Mouse (Mus musculus) heart, adult 10 weeks (tissue): ENCODE measurements around the gene Unc93a2. TPM values are rescaled to one million over a fixed set of nuclear protein-coding genes. Genes with fewer than 3 reads are reported as not detected.

ENCODE experiments used
- polyA plus RNA-seq: library from polyadenylated mRNA; stranded (reverse); fragments of 350-450 nt; fragmentation: Illumina TruSeq; extraction: RNeasy Lipid Tissue Mini Kit (QIAGEN cat#74804); gene quantifications from one replicate; pipeline ENCODE4 v1.2.3, GENCODE M21; 2014; ENCODE audit warnings: low read depth, low replicate concordance

Unc93a2 gene
- not detected for polyA plus RNA-seq

DNA sequence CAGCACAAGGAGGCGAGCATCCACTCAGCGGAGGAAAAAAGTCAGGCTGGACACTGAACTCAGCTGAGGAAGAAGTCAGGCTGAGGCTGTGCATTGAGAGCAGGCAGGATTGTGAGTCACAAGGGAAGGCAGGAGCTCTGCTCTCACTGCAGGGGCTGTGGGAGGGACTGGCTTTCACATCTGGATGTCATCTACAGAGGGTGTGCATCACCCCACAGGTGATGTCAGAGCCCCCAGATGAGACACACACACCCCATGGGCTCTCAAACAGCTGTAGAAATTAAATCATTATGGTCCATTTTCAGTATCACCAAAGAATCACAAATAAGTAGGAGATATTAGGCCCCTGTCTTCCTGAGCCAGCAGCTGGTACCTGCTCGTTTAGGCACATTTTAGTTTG, at the start of gene Unc93a2:
TSS of gene Unc93a2 (minus strand) at position 101 of the 400 bp plus-strand sequence.

DNA sequence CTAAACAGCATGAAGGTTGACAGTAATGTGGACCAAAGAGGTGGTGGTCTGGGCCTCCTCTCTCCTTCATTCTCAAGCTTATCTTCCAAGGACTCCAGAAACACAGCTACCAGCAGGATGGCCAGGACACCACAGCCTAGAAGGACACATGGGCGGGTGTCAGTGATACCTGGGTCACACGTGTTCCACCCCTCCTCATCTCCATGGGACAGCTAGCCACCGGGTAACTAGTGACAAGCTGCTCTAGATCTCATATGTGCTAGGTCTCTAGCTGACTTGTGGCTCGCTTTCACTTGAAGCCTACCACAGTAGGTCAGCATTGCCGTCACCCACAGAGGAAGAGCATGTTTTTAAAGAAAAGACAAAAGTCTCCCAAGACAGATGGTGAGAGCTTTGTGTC, 13.4 kb downstream of the Unc93a2 start, which contains the start of gene Gm49630:
TSS of gene Gm49630 (minus strand) at position 101 of the 400 bp plus-strand sequence.

DNA sequence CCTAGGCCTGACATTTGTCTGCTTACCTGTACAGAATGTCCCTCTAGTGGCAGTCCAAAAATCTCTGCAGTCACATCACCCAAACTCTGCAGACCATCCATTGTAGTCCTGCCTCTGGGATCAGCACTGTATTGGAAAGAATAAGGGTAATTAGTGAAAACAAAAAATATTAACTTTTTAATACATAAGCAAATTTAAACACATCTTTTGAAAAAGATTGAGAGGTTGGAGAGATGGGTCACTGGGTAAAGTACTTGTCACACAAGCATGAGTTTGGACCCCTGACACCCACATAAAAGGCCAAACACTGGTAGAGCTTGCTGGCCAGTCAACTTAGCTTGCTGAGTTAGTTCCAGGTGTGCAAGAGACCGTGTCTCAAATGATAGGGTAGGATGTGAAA, 32.7 kb downstream of the Unc93a2 start, which contains the start of gene Ttll2:
TSS of gene Ttll2 (minus strand) at position 101 of the 400 bp plus-strand sequence.

DNA sequence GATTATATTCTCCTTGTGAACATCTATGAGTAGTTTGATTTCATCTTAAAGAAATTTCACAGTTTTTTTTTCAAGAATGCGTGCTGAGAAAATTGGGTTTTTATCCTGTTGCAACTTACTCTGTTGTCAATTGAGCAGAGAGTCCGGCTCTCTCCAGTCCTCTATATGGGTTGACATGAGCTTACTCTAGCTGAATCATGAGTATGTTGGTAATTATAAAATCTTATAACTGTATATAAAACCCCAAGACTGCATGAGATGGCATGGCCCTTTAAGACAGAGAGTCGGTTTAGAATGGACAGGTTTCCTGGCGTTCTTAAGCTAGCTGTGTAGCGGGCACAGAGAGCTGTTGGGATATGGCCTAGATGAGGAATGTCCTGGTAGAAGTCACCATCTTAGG, 60.9 kb downstream of the Unc93a2 start, which contains the start of gene Tcp10a:
TSS of gene Tcp10a (plus strand) at position 301 of the 400 bp plus-strand sequence.

Other genes starting within 250 kb of the Unc93a2 start
- gene Rps6ka2, start 215.3 kb downstream of the Unc93a2 start, polyA plus RNA-seq: 27.3 TPM
- not detected for gene Tcp10a, start 60.8 kb downstream of the Unc93a2 start, polyA plus RNA-seq
- gene Ttll2, start 32.8 kb downstream of the Unc93a2 start, polyA plus RNA-seq: not detected
- gene Gm49630, start 13.5 kb downstream of the Unc93a2 start, polyA plus RNA-seq: not detected